Mouse (Mus musculus) kidney, adult 9 months (tissue): ENCODE measurements at regions not wholly inside any gene's neighbourhood (a gene's known extent, or its start where the extent isn't known, plus 50 kb on each side); places are given as distances from the start of the nearest gene placed in this dataset.
A peak's percentile ranks its signal among the peaks of the same experiment; 100 is the strongest.

ENCODE experiments used
- DNase-seq: peaks from one replicate; pipeline ENCODE4 v3.0.0; 2022

GRCm38 (mm10) chr14:45992041-45992869 is 334.3 kb upstream of the Ddhd1 start:
- DNase-seq: peak; percentile 68

- no peak for DNase-seq
These were observed 334.9 kb upstream of the Ddhd1 start for GRCm38 (mm10) chr14:45992870-45993135.

GRCm38 (mm10) chr14:45993669-45994068 is 335.7 kb upstream of the Ddhd1 start:
- peak; percentile 91 for DNase-seq

- DNase-seq: peak; percentile 96
These were observed 338.8 kb upstream of the Ddhd1 start for GRCm38 (mm10) chr14:45996760-45997159.

GRCm38 (mm10) chr14:46004078-46004477 is 346.1 kb upstream of the Ddhd1 start:
- DNase-seq: no peak

- no peak for DNase-seq
These were observed 347.4 kb upstream of the Ddhd1 start for GRCm38 (mm10) chr14:46005307-46005706.

GRCm38 (mm10) chr14:46013232-46013631 is 355.3 kb upstream of the Ddhd1 start:
- DNase-seq: no peak

GRCm38 (mm10) chr14:46014090-46014489 is 356.1 kb upstream of the Ddhd1 start:
- no peak for DNase-seq

GRCm38 (mm10) chr14:46015682-46016400 is 357.9 kb upstream of the Ddhd1 start:
- DNase-seq: peak; percentile 79

GRCm38 (mm10) chr14:46016701-46017106 is 358.8 kb upstream of the Ddhd1 start:
- DNase-seq: no peak

GRCm38 (mm10) chr14:46017286-46017685 is 359.3 kb upstream of the Ddhd1 start:
- no peak for DNase-seq

- peak; percentile 70 for DNase-seq
These were observed 360.0 kb upstream of the Ddhd1 start for GRCm38 (mm10) chr14:46017976-46018375.

GRCm38 (mm10) chr14:46019240-46020025 is 359.8 kb upstream of the Gm15217 start:
- peak; percentile 16 for DNase-seq

- DNase-seq: no peak
These were observed 344.9 kb upstream of the Gm15217 start for GRCm38 (mm10) chr14:46034301-46034700.

- peak; percentile 7 for DNase-seq
These were observed 318.4 kb upstream of the Gm15217 start for GRCm38 (mm10) chr14:46060622-46061381.

GRCm38 (mm10) chr14:46067102-46067801 is 312.0 kb upstream of the Gm15217 start:
- peak; percentile 15 for DNase-seq

- DNase-seq: no peak
These were observed 308.0 kb upstream of the Gm15217 start for GRCm38 (mm10) chr14:46071244-46071643.

- DNase-seq: peak; percentile 42
These were observed 302.5 kb upstream of the Gm15217 start for GRCm38 (mm10) chr14:46076738-46077137.

- DNase-seq: no peak
These were observed 301.6 kb upstream of the Gm15217 start for GRCm38 (mm10) chr14:46077406-46078131.

- no peak for DNase-seq
These were observed 296.6 kb upstream of the Gm15217 start for GRCm38 (mm10) chr14:46082646-46083045.

GRCm38 (mm10) chr14:46088968-46089691 is 290.1 kb upstream of the Gm15217 start:
- no peak for DNase-seq
